Mouse (Mus musculus): ENCODE measurements around the gene Gm21820.
"Not testable (repeated sequence)": the region's sequence is repeated elsewhere in the genome, so short reads cannot be mapped to it uniquely, and the experiment has no call there.

The Gm21820 gene

GRCm38 (mm10) chrY:5249341-5249740 is at the start of gene Gm21820:
Gm21820 (minus strand) TSS chrY:5249441.
- not testable (repeated sequence) for DNase-seq (ENCODE audit: low spot score)

Data from retina, embryonic 14.5 days (tissue).